Mouse (Mus musculus) hindbrain, embryonic 11.5 days (tissue): Measurements from ENCODE around the gene Fam76a. TPM values are rescaled to one million over a fixed set of nuclear protein-coding genes. Genes with fewer than 3 reads are reported as not detected.

Experiments
- ATAC-seq: fragments of 200-750 bp; cut with Nextera tagmentation; 2 replicates; pipeline ENCODE4 v1.8.0; 2017; ENCODE audit warnings: mild to moderate bottlenecking, moderate TSS enrichment, moderate library complexity; ENCODE audit not compliant: low FRiP score
- DNase-seq: peaks from one replicate; pipeline ENCODE4 v3.0.0-alpha.2; 2015; ENCODE audit warnings: low spot score
- H3K27ac ChIP-seq: fragments of 300-500 bp; sonication (generic); 2 replicates; pipeline ENCODE4 v1.5.1; 2014; ENCODE audit warnings: mild to moderate bottlenecking, low read depth, low read length
- H3K27me3 ChIP-seq: fragments of 300-500 bp; sonication (generic); 2 replicates; pipeline ENCODE4 v1.6.1; 2014; ENCODE audit warnings: mild to moderate bottlenecking, low read length, moderate library complexity, mixed read lengths; ENCODE audit not compliant: control insufficient read depth, insufficient read depth
- H3K36me3 ChIP-seq: fragments of 300-500 bp; sonication (generic); 2 replicates; pipeline ENCODE4 v1.6.1; 2014; ENCODE audit warnings: mild to moderate bottlenecking, low read length, moderate library complexity, mixed read lengths; ENCODE audit not compliant: control insufficient read depth, insufficient read depth
- H3K4me1 ChIP-seq: fragments of 300-500 bp; sonication (generic); replicated peaks from 2 replicates; pipeline ENCODE4 v1.6.1; 2014; ENCODE audit warnings: low read length, mixed read lengths; ENCODE audit not compliant: control insufficient read depth, insufficient read depth
- H3K4me2 ChIP-seq: fragments of 300-500 bp; sonication (generic); replicated peaks from 2 replicates; pipeline ENCODE4 v1.6.1; 2014; ENCODE audit warnings: mild to moderate bottlenecking, low read depth, low read length
- H3K4me3 ChIP-seq: fragments of 300-500 bp; sonication (generic); 2 replicates; pipeline ENCODE4 v1.5.1; 2014; ENCODE audit warnings: low read depth, low read length
- H3K9ac ChIP-seq: fragments of 300-500 bp; sonication (generic); 2 replicates; pipeline ENCODE4 v1.6.1; 2014; ENCODE audit warnings: low read depth, low read length
- H3K9me3 ChIP-seq: fragments of 300-500 bp; sonication (generic); 2 replicates; pipeline ENCODE4 v1.6.1; 2016; ENCODE audit warnings: low read length; ENCODE audit not compliant: control insufficient read depth
- WGBS: fragments of 180-500 bp; shearing (Covaris S2); extraction: QIAGEN DNeasy Blood & Tissue Kit; methylation state at CpG from one replicate; pipeline ENCODE4 v1.1.7; 2014; 5-methylcytosine and 5-hydroxymethylcytosine counted together
- polyA plus RNA-seq: library from polyadenylated mRNA; unstranded; fragments of >200 nt; fragmentation: Nextera tagmentation; extraction: Ambion mirVana; gene quantifications from 2 replicates; pipeline ENCODE4 v1.2.1, GENCODE M21; 2014

Fam76a gene
- 29.7 and 31.9 TPM in 2 replicates for polyA plus RNA-seq

DNA sequence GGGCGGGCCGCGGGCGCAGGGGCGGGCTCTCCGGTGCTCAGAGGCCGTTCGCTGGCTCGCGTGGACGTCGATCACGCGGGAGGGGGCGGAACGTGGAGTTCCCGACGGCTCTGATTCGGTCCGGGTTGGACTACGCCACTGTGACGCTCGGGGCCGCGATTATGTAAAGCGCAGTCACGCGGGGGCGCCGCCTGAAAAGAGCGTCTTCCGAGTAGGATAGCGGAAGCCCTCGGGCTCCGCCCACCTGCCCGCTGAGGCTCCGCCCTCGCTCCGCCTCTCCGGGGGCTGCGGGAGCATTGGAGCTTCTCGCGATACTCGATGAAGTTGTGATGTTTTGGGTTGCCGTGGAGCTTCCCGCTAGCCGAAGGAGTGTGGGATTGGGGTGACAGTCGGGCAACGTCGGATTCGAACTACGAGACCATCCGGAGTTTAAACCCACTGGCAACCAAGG is at the start of gene Fam76a:
TSS of gene Fam76a (minus strand) at position 1 of the 451 bp plus-strand sequence.
- H3K4me2 ChIP-seq: peak within 1 kb of the TSS; percentile 76
- 0 out of 2 replicates have a peak, but pooled peaks cover 3% of the 10 kb centered on the region for H3K4me1 ChIP-seq
- no peaks in the 10 kb centered on the region for H3K36me3 ChIP-seq
- H3K27me3 ChIP-seq: no peaks in the 10 kb centered on the region
- H3K4me3 ChIP-seq: peak within 1 kb of the TSS; percentile 77
- DNase-seq (peak; percentile 100), ATAC-seq (peak; percentile 98)
- peak within 1 kb of the TSS; percentile 87 for H3K9ac ChIP-seq
- H3K9me3 ChIP-seq: no peaks in the 10 kb centered on the region
- under 1% methylated on average over 41 of the region's 53 CpGs for whole genome bisulfite sequencing
- H3K27ac ChIP-seq: peak within 1 kb of the TSS; percentile 83

GRCm38 (mm10) chr4:132972101-132972500 is 49.7 kb upstream of the Fam76a start:
- Histone ChIP-seq H3K9me3 (no peaks in the 10 kb centered on the region), H3K4me2 (no peak overlapping the region), H3K27me3 (peaks cover 28% of the 10 kb centered on the region), H3K36me3 (no peaks in the 10 kb centered on the region), H3K27ac (no peak overlapping the region), H3K4me3 (no peak overlapping the region), H3K4me1 (peaks cover 10% of the 10 kb centered on the region), H3K9ac (no peak overlapping the region)
- WGBS: 71% methylated on average over 3 of the region's 3 CpGs
- ATAC-seq (no peak), DNase-seq (no peak)

DNA sequence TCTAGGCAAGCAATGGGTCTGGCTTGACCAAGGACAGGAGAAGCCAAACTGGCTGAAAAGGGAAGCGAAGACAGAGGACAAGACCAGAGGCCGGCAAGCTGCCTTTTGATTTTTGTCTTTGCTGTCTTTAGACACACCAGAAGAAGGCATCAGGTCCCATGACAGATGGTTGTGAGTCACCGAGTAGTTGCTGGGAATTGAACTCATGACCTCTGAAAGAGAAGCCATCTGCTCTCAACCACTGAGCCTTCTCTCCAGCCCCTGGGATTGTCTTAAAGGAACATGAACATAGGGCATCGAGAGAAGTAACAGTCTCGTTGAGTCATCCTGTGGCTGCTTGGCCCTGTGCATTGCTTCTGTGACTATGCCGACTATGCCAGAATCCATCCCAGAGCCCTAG is 49.2 kb upstream of the Fam76a start:
- no peak for DNase-seq
- H3K27ac ChIP-seq: no peak overlapping the region
- no peak overlapping the region for H3K4me3 ChIP-seq
- H3K9me3 ChIP-seq: no peaks in the 10 kb centered on the region
- WGBS: 76% methylated on average over 6 of the region's 6 CpGs
- H3K9ac ChIP-seq: no peak overlapping the region
- peaks cover 28% of the 10 kb centered on the region for H3K27me3 ChIP-seq
- peaks cover 10% of the 10 kb centered on the region for H3K4me1 ChIP-seq
- ATAC-seq: no peak
- no peak overlapping the region for H3K4me2 ChIP-seq
- H3K36me3 ChIP-seq: no peaks in the 10 kb centered on the region

DNA sequence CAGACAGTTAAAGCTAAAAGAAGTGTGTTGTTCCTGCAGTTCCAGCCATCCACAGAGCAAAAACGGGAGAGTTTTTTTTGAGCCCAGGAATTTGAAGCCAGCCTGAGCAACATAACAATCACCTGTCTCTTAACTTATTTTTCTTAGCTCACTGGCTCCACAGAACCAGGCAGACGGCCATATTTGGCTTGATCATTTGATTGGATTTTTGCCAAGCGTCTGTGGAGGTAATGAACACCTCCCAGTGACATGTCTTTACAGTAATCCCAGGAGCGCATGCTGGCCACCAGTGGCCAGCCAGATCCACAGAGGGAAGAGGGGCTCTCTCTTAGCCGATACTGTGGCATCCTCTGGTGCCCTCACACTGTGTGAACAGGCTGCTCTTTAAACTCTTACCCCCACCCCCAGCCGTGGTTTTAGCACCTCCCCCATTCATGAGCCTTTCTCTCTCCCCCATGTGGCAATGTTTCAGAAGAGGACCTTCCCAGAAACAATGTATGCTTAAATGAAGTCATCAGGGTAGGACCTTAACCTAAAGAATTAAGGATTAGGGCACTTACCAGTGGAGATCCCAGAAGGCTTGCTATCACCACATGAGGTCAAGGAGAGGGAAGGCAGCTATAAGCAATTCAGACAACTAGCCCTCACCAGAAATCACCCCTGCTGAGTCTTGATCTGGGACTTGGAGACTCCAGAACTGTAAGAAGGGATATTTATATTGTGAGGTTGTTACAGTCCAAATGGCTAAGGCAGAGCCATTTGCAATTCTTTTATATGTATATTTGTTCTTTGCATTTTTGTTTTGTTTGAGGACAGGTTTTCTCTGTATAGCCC is 46.0 kb upstream of the Fam76a start:
- H3K4me3 ChIP-seq: no peak overlapping the region
- no peaks in the 10 kb centered on the region for H3K36me3 ChIP-seq
- H3K27ac ChIP-seq: no peak overlapping the region
- no peaks in the 10 kb centered on the region for H3K9me3 ChIP-seq
- DNase-seq (no peak), ATAC-seq (no peak)
- H3K4me1 ChIP-seq: peaks cover 2% of the 10 kb centered on the region
- peaks cover 8% of the 10 kb centered on the region; the same call in 1 of the 2 replicates for H3K27me3 ChIP-seq
- WGBS: 55% methylated on average over 6 of the region's 6 CpGs
- no peak overlapping the region for H3K4me2 ChIP-seq
- H3K9ac ChIP-seq: no peak overlapping the region

- no peaks in the 10 kb centered on the region for H3K9me3 ChIP-seq
- 18% methylated on average over 5 of the region's 5 CpGs for WGBS
- no peaks in the 10 kb centered on the region for H3K27me3 ChIP-seq
- peak overlapping the region; percentile 31; the same call in 1 of the 2 replicates for H3K27ac ChIP-seq
- H3K4me1 ChIP-seq: peaks cover 4% of the 10 kb centered on the region
- ATAC-seq: no peak
- 0 out of 2 replicates have a peak overlapping the region, but pooled peaks have one; percentile 7 for H3K9ac ChIP-seq
- H3K36me3 ChIP-seq: no peaks in the 10 kb centered on the region
- no peak for DNase-seq
- no peak overlapping the region for H3K4me3 ChIP-seq
- H3K4me2 ChIP-seq: no peak overlapping the region
Observed at GRCm38 (mm10) chr4:132964473-132964872, 42.1 kb upstream of the Fam76a start.

DNA sequence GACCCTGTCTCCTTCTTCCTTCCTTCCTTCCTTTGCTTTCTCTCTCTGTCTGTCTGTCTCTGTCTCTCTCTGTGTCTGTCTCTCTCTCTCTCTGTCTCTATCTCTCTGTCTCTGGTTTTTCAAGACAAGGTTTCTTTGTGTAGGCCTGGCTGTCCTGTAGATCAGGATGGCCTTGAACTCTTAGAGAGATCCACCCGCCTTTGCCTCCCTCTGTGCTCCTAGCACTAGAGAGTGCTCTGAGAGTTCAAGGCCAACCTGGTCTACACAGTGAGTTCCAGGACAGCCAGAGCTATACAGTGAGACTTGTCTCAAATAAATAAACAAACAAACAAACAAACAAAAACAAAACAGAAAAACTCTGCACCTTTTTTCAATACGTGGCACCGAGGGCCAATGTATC is 41.7 kb upstream of the Fam76a start:
- WGBS: 35% methylated on average over 3 of the region's 3 CpGs
- no peak for ATAC-seq
- Histone ChIP-seq H3K4me1 (peaks cover 8% of the 10 kb centered on the region), H3K4me3 (no peak overlapping the region), H3K9ac (no peak overlapping the region), H3K4me2 (no peak overlapping the region), H3K27me3 (no peaks in the 10 kb centered on the region), H3K36me3 (no peaks in the 10 kb centered on the region), H3K9me3 (no peaks in the 10 kb centered on the region), H3K27ac (no peak overlapping the region)
- no peak for DNase-seq

GRCm38 (mm10) chr4:132963436-132963835 is 41.1 kb upstream of the Fam76a start:
- no peak overlapping the region for H3K4me2 ChIP-seq
- no peak overlapping the region for H3K4me3 ChIP-seq
- DNase-seq: no peak
- WGBS: 53% methylated on average over 2 of the region's 2 CpGs
- H3K4me1 ChIP-seq: peaks cover 12% of the 10 kb centered on the region
- ATAC-seq: no peak
- H3K9me3 ChIP-seq: no peaks in the 10 kb centered on the region
- H3K9ac ChIP-seq: no peak overlapping the region
- H3K27me3 ChIP-seq: no peaks in the 10 kb centered on the region
- H3K27ac ChIP-seq: no peak overlapping the region
- no peaks in the 10 kb centered on the region for H3K36me3 ChIP-seq

DNA sequence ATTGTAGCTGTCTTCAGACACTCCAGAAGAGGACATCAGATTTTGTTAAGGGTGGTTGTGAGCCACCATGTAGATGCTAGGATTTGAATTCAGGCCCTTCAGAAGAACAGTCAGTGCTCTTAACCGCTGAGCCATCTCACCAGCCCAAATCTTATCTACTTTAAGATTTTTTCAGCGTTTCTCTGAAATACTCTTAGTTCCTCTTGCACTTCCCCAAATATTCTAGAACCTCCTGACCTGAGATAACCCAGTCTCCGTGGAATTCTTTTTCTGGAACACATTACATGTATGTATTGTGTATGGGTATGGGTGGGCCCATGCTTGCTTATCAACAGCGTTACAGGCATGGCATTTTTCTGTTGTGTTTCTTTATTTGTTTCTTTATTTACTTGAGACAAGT is 40.3 kb upstream of the Fam76a start:
- no peak for ATAC-seq
- Histone ChIP-seq H3K4me2 (no peak overlapping the region), H3K9ac (no peak overlapping the region), H3K4me1 (peaks cover 12% of the 10 kb centered on the region), H3K9me3 (no peaks in the 10 kb centered on the region), H3K27me3 (no peaks in the 10 kb centered on the region), H3K36me3 (no peaks in the 10 kb centered on the region), H3K27ac (no peak overlapping the region), H3K4me3 (no peak overlapping the region)
- 90% methylated on average over 4 of the region's 4 CpGs for WGBS
- no peak for DNase-seq

DNA sequence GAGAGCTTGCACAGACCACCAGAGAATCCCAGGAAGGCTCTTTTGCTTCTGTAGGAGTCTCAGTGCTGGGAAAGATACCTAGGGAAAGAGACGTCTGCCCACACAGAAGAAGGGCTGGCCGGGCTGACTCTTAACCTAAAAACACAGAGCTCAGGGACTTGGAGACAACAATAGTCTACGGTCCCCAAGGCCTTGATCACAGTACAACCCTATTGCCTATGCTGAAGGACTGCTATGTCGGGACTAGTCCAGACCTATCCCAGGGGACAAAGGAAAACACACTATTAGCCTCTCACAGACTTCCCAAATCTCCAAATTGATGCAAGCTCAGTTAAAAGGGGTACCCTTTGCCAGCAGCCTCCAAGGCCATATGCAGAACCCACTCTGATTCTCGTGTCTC is 39.5 kb upstream of the Fam76a start:
- ATAC-seq: no peak
- Histone ChIP-seq H3K9me3 (no peaks in the 10 kb centered on the region), H3K4me1 (peaks cover 12% of the 10 kb centered on the region), H3K36me3 (no peaks in the 10 kb centered on the region), H3K4me3 (no peak overlapping the region), H3K27ac (no peak overlapping the region), H3K4me2 (no peak overlapping the region), H3K9ac (no peak overlapping the region), H3K27me3 (no peaks in the 10 kb centered on the region)
- no peak for DNase-seq
- 84% methylated on average over 5 of the region's 5 CpGs for WGBS
